Mouse (Mus musculus) spleen, embryonic (tissue): ENCODE measurements around the gene Fbln7.

Experiments
- CTCF ChIA-PET: fragments of 350-600 bp; sonication (Branson Sonifier 250); formaldehyde crosslinking; loops from one replicate; lab custom pipeline; 2022; lab: Charles Lee

Fbln7 gene

GRCm38 (mm10) chr2:128871656-128872055 lies 8.9 kb downstream of the Fbln7 start:
- CTCF ChIA-PET = no interaction called here

GRCm38 (mm10) chr2:128872256-128872655 lies 9.5 kb downstream of the Fbln7 start:
- CTCF ChIA-PET = no interaction called here

GRCm38 (mm10) chr2:128875526-128875925 lies 12.7 kb downstream of the Fbln7 start:
- CTCF ChIA-PET = no interaction called here

GRCm38 (mm10) chr2:128881236-128881635 lies 18.5 kb downstream of the Fbln7 start:
- CTCF ChIA-PET = no interaction called here

- CTCF ChIA-PET = no interaction called here
These were observed 22.5 kb downstream of the Fbln7 start for GRCm38 (mm10) chr2:128885225-128885811.

GRCm38 (mm10) chr2:128887866-128888550 lies 25.2 kb downstream of the Fbln7 start:
- CTCF ChIA-PET = no interaction called here

GRCm38 (mm10) chr2:128890661-128891335 lies 28.0 kb downstream of the Fbln7 start:
- CTCF ChIA-PET = no interaction called here

GRCm38 (mm10) chr2:128892180-128892721 lies 29.5 kb downstream of the Fbln7 start:
- CTCF ChIA-PET = no interaction called here

GRCm38 (mm10) chr2:128902843-128903242 lies 40.1 kb downstream of the Fbln7 start:
- CTCF ChIA-PET = no interaction called here

- CTCF ChIA-PET = no interaction called here
These were observed 40.9 kb downstream of the Fbln7 start for GRCm38 (mm10) chr2:128903661-128904060.

- CTCF ChIA-PET = no interaction called here
These were observed 52.2 kb downstream of the Fbln7 start for GRCm38 (mm10) chr2:128914978-128915377.

GRCm38 (mm10) chr2:128916528-128916927 lies 53.7 kb downstream of the Fbln7 start:
- CTCF ChIA-PET = no interaction called here

- CTCF ChIA-PET = no interaction called here
These were observed 62.0 kb downstream of the Fbln7 start for GRCm38 (mm10) chr2:128924799-128925198.

- CTCF ChIA-PET = no interaction called here
These were observed 65.7 kb downstream of the Fbln7 start for GRCm38 (mm10) chr2:128928446-128928845.

- CTCF ChIA-PET = no interaction called here
These were observed 67.9 kb downstream of the Fbln7 start for GRCm38 (mm10) chr2:128930704-128931103.

GRCm38 (mm10) chr2:128936256-128936655 lies 73.5 kb downstream of the Fbln7 start:
- CTCF ChIA-PET = no interaction called here

- CTCF ChIA-PET = interaction anchor here (0.6 kb wide), 1 partner anchor 322 kb away, joined by 4 read pairs; no protein-coding TSS in a partner anchor
These were observed 81.1 kb downstream of the Fbln7 start, which contains the start of gene Zc3h8 for GRCm38 (mm10) chr2:128943538-128944528. TSS of gene Zc3h8 (minus strand) at chr2:128944077.
